Mouse (Mus musculus) stomach, postnatal 0 days (tissue): Measurements from ENCODE around the gene Psmb9. TPM values are rescaled to one million over a fixed set of nuclear protein-coding genes. Genes with fewer than 3 reads are reported as not detected.
"Not testable (repeated sequence)": the region's sequence is repeated elsewhere in the genome, so short reads cannot be mapped to it uniquely, and the experiment has no call there.

Source experiments
- ATAC-seq: fragments of 200-750 bp; cut with Nextera tagmentation; 2 replicates; pipeline ENCODE4 v1.8.0; 2017; ENCODE audit not compliant: low FRiP score, low TSS enrichment
- DNase-seq: peaks from one replicate; pipeline ENCODE4 v3.0.0-alpha.2; 2016; ENCODE audit warnings: low spot score
- H3K27ac ChIP-seq: fragments of 300-500 bp; sonication (generic); replicated peaks from 2 replicates; pipeline ENCODE4 v1.5.1; 2014; ENCODE audit warnings: mild to moderate bottlenecking, control low read depth
- H3K27me3 ChIP-seq: fragments of 300-500 bp; sonication (generic); 2 replicates; pipeline ENCODE4 v1.6.1; 2014; ENCODE audit warnings: low read length; ENCODE audit not compliant: control insufficient read depth, insufficient read depth
- H3K36me3 ChIP-seq: fragments of 300-500 bp; sonication (generic); 2 replicates; pipeline ENCODE4 v1.6.1; 2014; ENCODE audit warnings: low read length, mixed read lengths; ENCODE audit not compliant: control insufficient read depth, insufficient read depth
- H3K4me1 ChIP-seq: fragments of 300-500 bp; sonication (generic); replicated peaks from 2 replicates; pipeline ENCODE4 v1.6.1; 2014; ENCODE audit warnings: antibody characterized with exemption; ENCODE audit not compliant: control insufficient read depth, insufficient read depth
- H3K4me2 ChIP-seq: fragments of 300-500 bp; sonication (generic); replicated peaks from 2 replicates; pipeline ENCODE4 v1.6.1; 2014; ENCODE audit warnings: low read depth, mild to moderate bottlenecking, control low read depth, moderate library complexity
- H3K4me3 ChIP-seq: fragments of 300-500 bp; sonication (generic); 2 replicates; pipeline ENCODE4 v1.5.1; 2014; ENCODE audit warnings: low read depth, low read length, control low read depth
- H3K9ac ChIP-seq: fragments of 300-500 bp; sonication (generic); 2 replicates; pipeline ENCODE4 v1.6.1; 2014; ENCODE audit warnings: mild to moderate bottlenecking, low read length, control low read depth, mixed read lengths
- H3K9me3 ChIP-seq: fragments of 300-500 bp; sonication (generic); 2 replicates; pipeline ENCODE4 v1.6.1; 2016; ENCODE audit warnings: low read length; ENCODE audit not compliant: control insufficient read depth
- CTCF ChIP-seq: IDR thresholded peaks from 2 replicates; pipeline ENCODE4 v1.5.1; 2016; ENCODE audit warnings: antibody characterized with exemption, low read depth, mild to moderate bottlenecking, moderate library complexity
- EP300 ChIP-seq: optimal IDR thresholded peaks from 2 replicates; pipeline ENCODE3; 2016; ENCODE audit warnings: antibody characterized with exemption
- WGBS: fragments of 180-500 bp; shearing (Covaris S2); extraction: QIAGEN DNeasy Blood & Tissue Kit; methylation state at CpG from one replicate; pipeline ENCODE4 v1.1.7; 2014; 5-methylcytosine and 5-hydroxymethylcytosine counted together
- polyA plus RNA-seq: library from polyadenylated mRNA; unstranded; fragments of >200 nt; fragmentation: Nextera tagmentation; extraction: Ambion mirVana; gene quantifications from 2 replicates; pipeline ENCODE4 v1.2.1, GENCODE M21; 2015

Psmb9 gene
- polyA plus RNA-seq, result 11.9 and 12.8 TPM in 2 replicates

- no peaks in the 10 kb centered on the region for H3K9me3 ChIP-seq
- TF ChIP-seq EP300, result no peak
- TF ChIP-seq CTCF, result no peak; the same call in 1 of the 2 replicates
- H3K4me3 ChIP-seq, result peak within 1 kb of the TSS; percentile 68
- DNase-seq (peak; percentile 98), ATAC-seq (peak; percentile 97)
- no peaks in the 10 kb centered on the region for H3K36me3 ChIP-seq
- H3K9ac ChIP-seq, result peak within 1 kb of the TSS; percentile 74
- no peaks in the 10 kb centered on the region for H3K27me3 ChIP-seq
- peak within 1 kb of the TSS; percentile 85 for H3K27ac ChIP-seq
- WGBS, result under 1% methylated on average over 46 of the region's 46 CpGs
- H3K4me1 ChIP-seq, result no peaks in the 10 kb centered on the region
- peak within 1 kb of the TSS; percentile 98 for H3K4me2 ChIP-seq
Measured at GRCm38 (mm10) chr17:34187261-34187916, at the start of gene Psmb9, which contains the start of gene Tap1. TSS of gene Psmb9 (minus strand) at chr17:34187764. TSS of gene Tap1 (plus strand) at chr17:34187553.

DNA sequence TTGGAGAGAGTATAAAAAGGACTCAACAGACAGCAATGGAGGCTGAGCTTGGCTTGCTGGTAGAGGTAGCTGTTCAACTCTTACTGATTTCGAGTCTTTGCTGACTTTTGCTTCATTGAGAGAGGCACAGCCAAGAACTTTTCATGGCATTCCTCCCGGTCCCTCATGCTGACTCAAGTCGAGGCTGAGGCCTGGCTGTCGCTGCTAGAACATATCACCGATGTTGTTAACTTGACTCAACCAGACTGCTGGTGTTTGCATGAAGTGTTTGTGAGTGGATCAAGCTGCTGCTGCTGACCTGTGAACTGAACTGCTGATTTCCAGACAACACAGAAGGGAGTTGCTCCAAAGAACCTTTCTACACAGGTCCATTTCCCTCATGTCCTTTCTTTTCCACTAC, 49.1 kb upstream of the Psmb9 start:
- ATAC-seq, result no peak

GRCm38 (mm10) chr17:34234926-34235325, 47.4 kb upstream of the Psmb9 start:
- H3K27ac ChIP-seq, result no peak overlapping the region
- H3K9me3 ChIP-seq, result no peaks in the 10 kb centered on the region
- TF ChIP-seq EP300, result no peak
- TF ChIP-seq CTCF, result peak; percentile 95
- H3K4me2 ChIP-seq, result no peak overlapping the region
- no peaks in the 10 kb centered on the region for H3K4me1 ChIP-seq
- H3K4me3 ChIP-seq, result no peak overlapping the region
- H3K9ac ChIP-seq, result no peak overlapping the region
- DNase-seq (peak; percentile 67), ATAC-seq (peak; percentile 84)
- no peaks in the 10 kb centered on the region for H3K27me3 ChIP-seq
- 42% methylated on average over 9 of the region's 9 CpGs for WGBS
- H3K36me3 ChIP-seq, result no peaks in the 10 kb centered on the region

More for the DNA sequence above, 49.1 kb upstream of the Psmb9 start:
- Histone ChIP-seq H3K9ac (no peak overlapping the region), H3K4me3 (no peak overlapping the region), H3K4me1 (no peaks in the 10 kb centered on the region), H3K27me3 (no peaks in the 10 kb centered on the region), H3K36me3 (no peaks in the 10 kb centered on the region), H3K27ac (no peak overlapping the region), H3K9me3 (no peaks in the 10 kb centered on the region), H3K4me2 (no peak overlapping the region)
- DNase-seq, result no peak
- no peak for TF ChIP-seq EP300
- no peak for TF ChIP-seq CTCF
- WGBS, result 77% methylated on average over 5 of the region's 5 CpGs

- ATAC-seq, H3K4me2 ChIP-seq, H3K9me3 ChIP-seq, H3K4me3 ChIP-seq, H3K4me1 ChIP-seq, DNase-seq, H3K36me3 ChIP-seq, H3K27ac ChIP-seq, H3K9ac ChIP-seq, H3K27me3 ChIP-seq: not testable (repeated sequence)
- WGBS, result 100% methylated on average over 2 of the region's 7 CpGs
Measured at GRCm38 (mm10) chr17:34232021-34232420, 44.5 kb upstream of the Psmb9 start.

- not testable (repeated sequence) for DNase-seq, H3K4me3 ChIP-seq, H3K9me3 ChIP-seq, H3K9ac ChIP-seq, H3K27me3 ChIP-seq, ATAC-seq, H3K4me1 ChIP-seq, H3K36me3 ChIP-seq, H3K4me2 ChIP-seq, H3K27ac ChIP-seq
- 92% methylated on average over 5 of the region's 9 CpGs for WGBS
Measured at GRCm38 (mm10) chr17:34230971-34231370, 43.4 kb upstream of the Psmb9 start.

- not testable (repeated sequence) for H3K4me3 ChIP-seq, DNase-seq, H3K9ac ChIP-seq, H3K9me3 ChIP-seq, H3K27me3 ChIP-seq, H3K27ac ChIP-seq, ATAC-seq, H3K4me1 ChIP-seq, H3K36me3 ChIP-seq, H3K4me2 ChIP-seq
- WGBS, result 96% methylated on average over 12 of the region's 23 CpGs
Measured at GRCm38 (mm10) chr17:34225911-34226310, 38.3 kb upstream of the Psmb9 start.
